ENCODE assay signal across 27 mouse cellular contexts in genomic region chr14:87337950-87338526, GRCm38 (mm10).
DNase-seq lines count a peak whose midpoint lies in the region; ATAC-seq lines count a peak whose summit lies in the region.
"Had no signal": no experiment of that assay in that cellular context is flagged by ENCODE, and none has a peak within 500 bp of the region (broad histone marks: within the 10 kb centered on the region; RNA-seq: fewer than 3 reads in every experiment).

No protein-coding gene starts in this region.

- H3K27ac ChIP-seq in forebrain, embryonic 15.5 days (replicated peaks) = no peak overlapping the region; the same call in 1 of the 2 replicates
- no peak overlapping the region for H3K27ac ChIP-seq in forebrain, embryonic 11.5 days (ENCODE audit: low read depth, low read length)
- H3K27ac ChIP-seq in midbrain, embryonic 14.5 days (replicated peaks; ENCODE audit: low read depth, low read length) = no peak overlapping the region
- H3K27ac ChIP-seq in midbrain, embryonic 16.5 days (ENCODE audit: low read length) = no peak overlapping the region
- H3K27ac ChIP-seq: embryonic facial prominence, embryonic 13.5 days; hindbrain, embryonic 10.5 days; intestine, embryonic 15.5 days; limb, embryonic 12.5 days had no signal

- DNase-seq in forebrain, embryonic 11.5 days (ENCODE audit: low spot score) = no peak
- DNase-seq in midbrain, embryonic 14.5 days = peak; percentile 18
- DNase-seq in brain, embryonic 18.5 days (ENCODE audit: low read depth, low spot score) = peak; percentile 64
- peak; percentile 26 for DNase-seq in telencephalon, adult 2 months (ENCODE audit: low read depth, low spot score)
- no peak for DNase-seq in kidney, postnatal 14 days
- DNase-seq: cerebellum, adult 2 months; cerebellum, postnatal 25 days; gastrocnemius, postnatal 10 days; heart, adult 18-20 months; heart, postnatal 10 days; kidney, adult 8-10 months; kidney, postnatal 10 days; liver, postnatal 0 days; lung, postnatal 10 days; thymus, adult 2 months; thymus, postnatal 4 days had no signal

- H3K27me3 ChIP-seq in forebrain, embryonic 15.5 days = no peaks in the 10 kb centered on the region
- no peaks in the 10 kb centered on the region for H3K27me3 ChIP-seq in forebrain, embryonic 11.5 days (ENCODE audit: control insufficient read depth, insufficient read depth, low read length)
- no peaks in the 10 kb centered on the region for H3K27me3 ChIP-seq in midbrain, embryonic 14.5 days (ENCODE audit: control insufficient read depth, insufficient read depth, low read length)
- H3K27me3 ChIP-seq in midbrain, embryonic 16.5 days (ENCODE audit: control insufficient read depth, insufficient read depth, low read depth, low read length) = no peaks in the 10 kb centered on the region
- H3K27me3 ChIP-seq: embryonic facial prominence, embryonic 13.5 days; heart, embryonic 12.5 days; intestine, embryonic 15.5 days; limb, embryonic 12.5 days had no signal

- H3K4me2 ChIP-seq in forebrain, embryonic 15.5 days (replicated peaks) = no peak overlapping the region
- H3K4me2 ChIP-seq in forebrain, embryonic 11.5 days (ENCODE audit: low read depth, low read length, severe bottlenecking) = no peak overlapping the region
- no peak overlapping the region for H3K4me2 ChIP-seq in midbrain, embryonic 14.5 days (ENCODE audit: low read length)
- H3K4me2 ChIP-seq in midbrain, embryonic 16.5 days (ENCODE audit: low read length) = no peak overlapping the region
- H3K4me2 ChIP-seq: embryonic facial prominence, embryonic 13.5 days; heart, embryonic 12.5 days; intestine, embryonic 15.5 days; limb, embryonic 12.5 days; liver, embryonic 11.5 days; midbrain, embryonic 11.5 days had no signal

- H3K9me3 ChIP-seq in forebrain, embryonic 15.5 days = no peaks in the 10 kb centered on the region
- no peaks in the 10 kb centered on the region for H3K9me3 ChIP-seq in forebrain, embryonic 11.5 days (ENCODE audit: control insufficient read depth, low read length)
- H3K9me3 ChIP-seq in midbrain, embryonic 14.5 days (ENCODE audit: control insufficient read depth, low read length) = no peaks in the 10 kb centered on the region
- no peaks in the 10 kb centered on the region for H3K9me3 ChIP-seq in midbrain, embryonic 16.5 days (replicated peaks; ENCODE audit: control insufficient read depth, low read length, poor library complexity, severe bottlenecking)
- H3K9me3 ChIP-seq: embryonic facial prominence, embryonic 13.5 days; heart, embryonic 12.5 days; hindbrain, embryonic 10.5 days; intestine, embryonic 15.5 days; limb, embryonic 12.5 days had no signal

- H3K36me3 ChIP-seq in forebrain, embryonic 15.5 days = no peaks in the 10 kb centered on the region
- H3K36me3 ChIP-seq in forebrain, embryonic 11.5 days (ENCODE audit: control insufficient read depth, insufficient read depth, low read length) = no peaks in the 10 kb centered on the region
- no peaks in the 10 kb centered on the region for H3K36me3 ChIP-seq in midbrain, embryonic 14.5 days (ENCODE audit: control insufficient read depth, insufficient read depth, low read length)
- no peaks in the 10 kb centered on the region for H3K36me3 ChIP-seq in midbrain, embryonic 16.5 days (ENCODE audit: control insufficient read depth, insufficient read depth, low read length)
- H3K36me3 ChIP-seq: embryonic facial prominence, embryonic 13.5 days; heart, embryonic 12.5 days; hindbrain, embryonic 10.5 days; intestine, embryonic 15.5 days; limb, embryonic 12.5 days had no signal

- peak; percentile 80 for ATAC-seq in forebrain, embryonic 15.5 days (replicated peaks)
- ATAC-seq in forebrain, embryonic 11.5 days (replicated peaks; ENCODE audit: low FRiP score) = no peak
- ATAC-seq in midbrain, embryonic 14.5 days (ENCODE audit: low FRiP score, low TSS enrichment) = no peak
- ATAC-seq in midbrain, embryonic 16.5 days = no peak
- ATAC-seq: hindbrain, embryonic 16.5 days; intestine, embryonic 15.5 days; liver, postnatal 0 days had no signal

- no peak overlapping the region for H3K9ac ChIP-seq in forebrain, embryonic 15.5 days (replicated peaks)
- H3K9ac ChIP-seq in forebrain, embryonic 11.5 days (ENCODE audit: low read length) = no peak overlapping the region
- H3K9ac ChIP-seq in midbrain, embryonic 14.5 days (replicated peaks; ENCODE audit: low read length) = no peak overlapping the region
- H3K9ac ChIP-seq in midbrain, embryonic 16.5 days (ENCODE audit: low read depth, low read length) = no peak overlapping the region
- H3K9ac ChIP-seq: embryonic facial prominence, embryonic 13.5 days; heart, embryonic 12.5 days; intestine, embryonic 15.5 days; limb, embryonic 12.5 days; liver, postnatal 0 days had no signal

- no peak overlapping the region for H3K4me3 ChIP-seq in forebrain, embryonic 15.5 days
- H3K4me3 ChIP-seq in forebrain, embryonic 11.5 days (ENCODE audit: low read depth, low read length) = no peak overlapping the region
- H3K4me3 ChIP-seq in midbrain, embryonic 14.5 days (replicated peaks; ENCODE audit: low read depth, low read length) = no peak overlapping the region
- no peak overlapping the region for H3K4me3 ChIP-seq in midbrain, embryonic 16.5 days (ENCODE audit: low read depth, low read length)
- H3K4me3 ChIP-seq: embryonic facial prominence, embryonic 13.5 days; erythroblast, embryonic 14.5 days; heart, embryonic 12.5 days; hindbrain, embryonic 10.5 days; intestine, embryonic 15.5 days; limb, embryonic 12.5 days had no signal

- peaks cover 9% of the 10 kb centered on the region; the same call in 1 of the 2 replicates for H3K4me1 ChIP-seq in forebrain, embryonic 15.5 days
- H3K4me1 ChIP-seq in forebrain, embryonic 11.5 days (replicated peaks; ENCODE audit: control insufficient read depth, insufficient read depth, low read length) = no peaks in the 10 kb centered on the region
- H3K4me1 ChIP-seq in midbrain, embryonic 14.5 days (ENCODE audit: control insufficient read depth, insufficient read depth, low read length) = no peaks in the 10 kb centered on the region
- H3K4me1 ChIP-seq in midbrain, embryonic 16.5 days (ENCODE audit: control insufficient read depth, insufficient read depth, low read length) = no peaks in the 10 kb centered on the region
- H3K4me1 ChIP-seq: embryonic facial prominence, embryonic 13.5 days; heart, embryonic 12.5 days; hindbrain, embryonic 10.5 days; intestine, embryonic 15.5 days; limb, embryonic 12.5 days had no signal

- 49% methylated on average over 8 of the region's 8 CpGs for WGBS in forebrain, embryonic 15.5 days
- 86% methylated on average over 8 of the region's 8 CpGs for WGBS in forebrain, embryonic 11.5 days
- WGBS in midbrain, embryonic 14.5 days = 62% methylated on average over 8 of the region's 8 CpGs
- WGBS in midbrain, embryonic 16.5 days = 54% methylated on average over 8 of the region's 8 CpGs

Comparison
In these comparisons a context has a peak if more than half of its experiments do, and no peak if none do; other contexts are left out.
1. DNase-seq: peak in midbrain, embryonic 14.5 days (single experiment), brain, embryonic 18.5 days (single experiment) and telencephalon, adult 2 months (single experiment); none in forebrain, embryonic 11.5 days (single experiment) and kidney, postnatal 14 days (single experiment).